Mouse (Mus musculus) testis, adult 2 months (tissue): ENCODE results near the gene Daam1.

Experiments
- CTCF ChIP-seq: fragments of 200-500 bp; IDR thresholded peaks from 2 replicates; pipeline ENCODE4 v1.5.1; 2012; ENCODE audit warnings: low read depth, mild to moderate bottlenecking, inconsistent platforms, low read length, moderate library complexity; ENCODE audit not compliant: control insufficient read depth, insufficient read depth, insufficient replicate concordance
- POLR2A ChIP-seq: fragments of 200-500 bp; IDR thresholded peaks from 2 replicates; pipeline ENCODE4 v1.6.1; 2012; ENCODE audit warnings: low read depth, mild to moderate bottlenecking, inconsistent platforms, low read length, moderate library complexity; ENCODE audit not compliant: control insufficient read depth

DNA sequence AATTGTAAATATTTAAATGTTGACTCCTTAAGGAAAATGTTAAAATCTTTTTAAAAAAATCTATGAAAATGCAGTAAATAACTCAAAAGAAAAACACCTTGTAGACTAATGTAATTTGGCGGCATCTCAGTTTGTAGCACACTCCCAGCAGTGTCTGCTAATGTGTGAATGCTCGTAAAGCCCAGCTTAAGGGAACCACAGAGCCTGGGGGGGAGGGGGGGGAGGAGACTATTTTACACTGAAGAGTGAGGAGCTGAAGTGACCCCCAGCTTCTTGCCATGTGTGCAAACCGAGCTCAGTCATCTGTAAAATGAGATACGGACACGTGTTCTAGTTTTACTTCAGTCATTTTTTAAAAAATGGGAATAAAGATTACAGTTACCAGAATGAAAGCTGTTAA lies 16.7 kb downstream of the Daam1 start:
- no peak for TF ChIP-seq POLR2A
- TF ChIP-seq CTCF: no peak
